Mouse (Mus musculus): ENCODE measurements at regions not wholly inside any gene's neighbourhood (a gene's known extent, or its start where the extent isn't known, plus 50 kb on each side); places are given as distances from the start of the nearest gene placed in this dataset.

DNA sequence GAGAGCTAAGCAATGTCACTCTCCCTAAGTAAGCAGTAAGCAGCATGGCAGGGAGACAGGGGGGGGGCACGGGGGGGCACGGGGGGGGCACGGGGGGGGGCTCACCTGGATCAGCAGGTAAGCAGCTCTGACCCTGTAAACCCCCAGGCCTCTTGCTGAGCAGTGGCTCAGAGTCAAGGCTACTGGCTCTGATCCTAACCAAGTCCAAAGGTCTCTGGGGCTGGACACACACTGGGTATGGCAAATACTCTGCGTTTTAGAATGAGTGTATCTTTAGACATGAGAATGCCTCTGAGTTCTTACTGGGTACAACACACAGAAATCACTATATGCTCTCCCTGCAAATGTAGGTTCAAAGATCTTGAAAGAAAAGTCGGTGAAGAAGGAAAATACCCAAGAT lies 136.5 kb downstream of the Barhl2 start:
- no peak for TF ChIP-seq POU5F1 (IDR thresholded peaks at IDR 0.05; ENCODE audit: borderline replicate concordance, low read length)
- no peak for TF ChIP-seq CTCF (conservative IDR thresholded peaks at IDR 0.05; ENCODE audit: low read length)
- TF ChIP-seq NANOG (IDR thresholded peaks at IDR 0.05; ENCODE audit: borderline replicate concordance, low read length), result no peak
